Mouse (Mus musculus): ENCODE data around the gene Rab5b. TPM values are rescaled to one million over a fixed set of nuclear protein-coding genes. Genes with fewer than 3 reads are reported as not detected.
"Not testable (repeated sequence)": the region's sequence is repeated elsewhere in the genome, so short reads cannot be mapped to it uniquely, and the experiment has no call there.

Gene Rab5b
- polyA plus RNA-seq, 1 experiment from 2014 or later: 71.6 TPM

DNA sequence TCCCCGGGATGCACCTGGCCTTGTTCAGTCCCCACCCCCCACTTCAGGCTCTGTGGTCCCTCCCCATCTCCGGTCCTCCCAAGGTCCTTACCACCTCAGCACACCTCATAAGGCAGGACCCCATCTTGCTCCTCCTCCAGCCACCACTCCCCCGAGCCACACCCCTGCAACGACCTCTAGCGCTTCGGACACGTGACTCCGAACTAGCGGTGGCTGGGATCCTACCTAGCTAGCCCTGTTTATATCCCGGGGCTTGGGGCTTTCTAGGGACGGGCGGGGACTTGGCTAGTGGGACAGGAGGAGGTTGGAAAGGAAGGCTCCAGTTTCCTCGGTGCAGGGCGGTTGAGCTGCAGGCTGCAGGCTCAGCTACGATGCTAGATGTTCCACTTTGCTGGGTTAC, 41.4 kb upstream of the Rab5b start:
- Histone ChIP-seq H3K27ac (replicated peaks; ENCODE audit: low read depth, low read length) (no peak overlapping the region), H3K4me1 (ENCODE audit: control insufficient read depth, insufficient read depth, low read length) (no peaks in the 10 kb centered on the region), H3K4me3 (ENCODE audit: low read depth, low read length) (peak overlapping the region; percentile 10; the same call in 1 of the 2 replicates), H3K9me3 (replicated peaks; ENCODE audit: control insufficient read depth, low read length) (no peaks in the 10 kb centered on the region), H3K36me3 (replicated peaks; ENCODE audit: control insufficient read depth, insufficient read depth, low read depth, low read length) (no peaks in the 10 kb centered on the region), H3K9ac (replicated peaks; ENCODE audit: low read length) (peak overlapping the region; percentile 44; the same call in 1 of the 2 replicates), H3K4me2 (ENCODE audit: low read depth, low read length) (peak overlapping the region; percentile 43), H3K27me3 (ENCODE audit: control insufficient read depth, insufficient read depth, low read length) (peaks cover 2% of the 10 kb centered on the region)
- ATAC-seq (replicated peaks; ENCODE audit: insufficient number of reproducible peaks, low FRiP score, low TSS enrichment, low read depth) (peak; percentile 61; the same call in 1 of the 2 replicates), DNase-seq (ENCODE audit: low spot score) (peak; percentile 45)
- 2% methylated on average over 15 of the region's 15 CpGs for WGBS

DNA sequence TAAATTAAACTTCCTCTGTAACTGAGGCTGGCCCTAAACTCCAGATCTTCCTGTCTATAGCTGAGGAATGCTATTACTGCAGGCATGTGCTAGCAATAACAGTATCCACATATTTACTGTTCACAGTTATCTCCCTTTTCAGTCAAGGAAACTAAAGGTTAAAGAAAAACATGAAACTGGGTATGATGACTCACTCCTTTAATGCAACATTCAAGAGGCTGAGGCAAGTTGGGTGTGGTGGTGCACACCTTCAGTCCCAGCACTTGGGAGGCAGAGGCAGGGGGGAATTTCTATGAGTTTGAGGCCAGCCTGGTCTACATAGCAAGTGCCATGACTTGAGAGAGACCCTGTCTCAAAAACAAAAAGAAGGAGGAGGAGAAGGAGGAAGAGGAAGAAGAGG, 35.9 kb upstream of the Rab5b start:
- Histone ChIP-seq H3K36me3 (replicated peaks; ENCODE audit: control insufficient read depth, insufficient read depth, low read depth, low read length) (no peaks in the 10 kb centered on the region), H3K4me2 (ENCODE audit: low read depth, low read length) (no peak overlapping the region), H3K9ac (replicated peaks; ENCODE audit: low read length) (no peak overlapping the region)

DNA sequence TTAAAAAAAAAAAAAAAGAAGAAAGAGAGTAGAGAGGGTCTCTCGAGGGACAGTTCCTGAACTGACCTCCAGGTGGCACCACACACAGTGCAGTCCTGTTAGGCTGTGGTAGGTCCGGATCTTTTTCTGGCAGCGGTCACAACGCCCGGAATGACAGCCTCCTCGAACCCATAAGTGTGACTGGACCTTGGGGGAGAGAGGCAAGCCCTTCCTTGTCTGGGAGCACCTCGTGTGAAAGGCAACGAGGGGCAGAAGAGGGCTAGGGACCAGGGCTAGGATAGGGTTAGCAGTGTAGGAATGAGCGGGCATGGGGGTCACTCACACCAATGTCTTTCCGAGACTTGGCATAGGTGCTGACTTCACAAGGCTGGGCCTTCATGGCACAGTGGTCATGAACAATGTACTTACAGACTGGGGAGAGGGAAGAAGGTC, 35.0 kb upstream of the Rab5b start:
- Histone ChIP-seq H3K27ac (replicated peaks; ENCODE audit: low read depth, low read length) (no peak overlapping the region), H3K27me3 (ENCODE audit: control insufficient read depth, insufficient read depth, low read length) (no peaks in the 10 kb centered on the region), H3K4me2 (ENCODE audit: low read depth, low read length) (no peak overlapping the region), H3K4me3 (ENCODE audit: low read depth, low read length) (no peak overlapping the region), H3K36me3 (replicated peaks; ENCODE audit: control insufficient read depth, insufficient read depth, low read depth, low read length) (no peaks in the 10 kb centered on the region), H3K9me3 (replicated peaks; ENCODE audit: control insufficient read depth, low read length) (no peaks in the 10 kb centered on the region), H3K4me1 (ENCODE audit: control insufficient read depth, insufficient read depth, low read length) (no peaks in the 10 kb centered on the region), H3K9ac (replicated peaks; ENCODE audit: low read length) (no peak overlapping the region)
- ATAC-seq (replicated peaks; ENCODE audit: insufficient number of reproducible peaks, low FRiP score, low TSS enrichment, low read depth) (peak; percentile 72), DNase-seq (ENCODE audit: low spot score) (peak; percentile 81)
- 22% methylated on average over 10 of the region's 10 CpGs for WGBS

More for the DNA sequence above, 35.9 kb upstream of the Rab5b start:
- H3K4me3 ChIP-seq (ENCODE audit: low read depth, low read length): no peak overlapping the region
- DNase-seq (ENCODE audit: low spot score) (no peak), ATAC-seq (replicated peaks; ENCODE audit: insufficient number of reproducible peaks, low FRiP score, low TSS enrichment, low read depth) (no peak)
- no peaks in the 10 kb centered on the region for H3K27me3 ChIP-seq (ENCODE audit: control insufficient read depth, insufficient read depth, low read length)
- no peaks in the 10 kb centered on the region for H3K4me1 ChIP-seq (ENCODE audit: control insufficient read depth, insufficient read depth, low read length)
- no peaks in the 10 kb centered on the region for H3K9me3 ChIP-seq (replicated peaks; ENCODE audit: control insufficient read depth, low read length)
- no peak overlapping the region for H3K27ac ChIP-seq (replicated peaks; ENCODE audit: low read depth, low read length)

DNA sequence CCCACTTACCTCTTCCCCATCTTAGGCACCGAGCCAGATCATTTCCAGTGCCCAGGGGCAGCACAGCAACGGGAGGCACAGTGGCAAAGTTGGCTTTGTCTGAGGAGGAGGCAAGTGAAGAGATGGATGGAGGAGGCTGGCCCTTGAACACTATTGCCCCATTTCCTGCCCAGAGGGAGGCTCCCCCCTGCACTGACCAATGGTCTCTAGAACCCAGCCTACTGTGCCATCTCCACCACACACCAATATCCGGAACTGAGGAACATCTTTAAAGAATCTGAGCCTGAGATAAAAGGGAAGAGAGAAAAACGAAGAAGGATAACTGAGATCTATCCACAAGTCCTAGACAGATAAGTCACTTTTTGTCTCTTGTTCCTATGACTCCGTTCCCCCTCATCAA, 32.0 kb upstream of the Rab5b start:
- H3K27me3 ChIP-seq (ENCODE audit: control insufficient read depth, insufficient read depth, low read length): no peaks in the 10 kb centered on the region
- H3K36me3 ChIP-seq (replicated peaks; ENCODE audit: control insufficient read depth, insufficient read depth, low read depth, low read length): no peaks in the 10 kb centered on the region
- DNase-seq (ENCODE audit: low spot score) (no peak), ATAC-seq (replicated peaks; ENCODE audit: insufficient number of reproducible peaks, low FRiP score, low TSS enrichment, low read depth) (no peak)
- H3K27ac ChIP-seq (replicated peaks; ENCODE audit: low read depth, low read length): no peak overlapping the region
- no peak overlapping the region for H3K4me2 ChIP-seq (ENCODE audit: low read depth, low read length)
- no peaks in the 10 kb centered on the region for H3K9me3 ChIP-seq (replicated peaks; ENCODE audit: control insufficient read depth, low read length)
- no peak overlapping the region for H3K4me3 ChIP-seq (ENCODE audit: low read depth, low read length)
- WGBS: 85% methylated on average over 5 of the region's 5 CpGs
- no peak overlapping the region for H3K9ac ChIP-seq (replicated peaks; ENCODE audit: low read length)
- no peaks in the 10 kb centered on the region for H3K4me1 ChIP-seq (ENCODE audit: control insufficient read depth, insufficient read depth, low read length)

DNA sequence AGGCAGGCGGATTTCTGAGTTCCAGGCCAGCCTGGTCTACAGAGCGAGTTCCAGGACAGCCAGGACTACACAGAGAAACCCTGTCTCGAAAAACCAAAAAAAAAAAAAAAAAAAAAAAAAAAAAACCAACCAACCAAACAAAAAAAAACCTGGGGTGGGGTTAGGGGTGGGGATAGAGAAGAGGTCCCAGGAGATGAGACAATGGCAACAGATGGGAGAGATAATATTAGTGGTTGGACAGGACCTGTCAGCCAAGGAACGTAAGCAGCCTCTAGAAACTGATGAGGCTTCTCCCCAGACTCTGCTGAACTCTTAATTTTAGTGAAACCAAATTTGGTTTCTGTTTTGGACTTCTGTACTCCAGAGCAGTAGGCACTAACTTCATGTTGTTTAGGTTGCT, 29.4 kb upstream of the Rab5b start:
- not testable (repeated sequence) for DNase-seq (ENCODE audit: low spot score); H3K27ac ChIP-seq (replicated peaks; ENCODE audit: low read depth, low read length); H3K4me3 ChIP-seq (ENCODE audit: low read depth, low read length); H3K9ac ChIP-seq (replicated peaks; ENCODE audit: low read length); H3K4me1 ChIP-seq (ENCODE audit: control insufficient read depth, insufficient read depth, low read length); H3K36me3 ChIP-seq (replicated peaks; ENCODE audit: control insufficient read depth, insufficient read depth, low read depth, low read length); H3K4me2 ChIP-seq (ENCODE audit: low read depth, low read length); H3K9me3 ChIP-seq (replicated peaks; ENCODE audit: control insufficient read depth, low read length); H3K27me3 ChIP-seq (ENCODE audit: control insufficient read depth, insufficient read depth, low read length); ATAC-seq (replicated peaks; ENCODE audit: insufficient number of reproducible peaks, low FRiP score, low TSS enrichment, low read depth)
- WGBS: 80% methylated on average over 3 of the region's 4 CpGs

DNA sequence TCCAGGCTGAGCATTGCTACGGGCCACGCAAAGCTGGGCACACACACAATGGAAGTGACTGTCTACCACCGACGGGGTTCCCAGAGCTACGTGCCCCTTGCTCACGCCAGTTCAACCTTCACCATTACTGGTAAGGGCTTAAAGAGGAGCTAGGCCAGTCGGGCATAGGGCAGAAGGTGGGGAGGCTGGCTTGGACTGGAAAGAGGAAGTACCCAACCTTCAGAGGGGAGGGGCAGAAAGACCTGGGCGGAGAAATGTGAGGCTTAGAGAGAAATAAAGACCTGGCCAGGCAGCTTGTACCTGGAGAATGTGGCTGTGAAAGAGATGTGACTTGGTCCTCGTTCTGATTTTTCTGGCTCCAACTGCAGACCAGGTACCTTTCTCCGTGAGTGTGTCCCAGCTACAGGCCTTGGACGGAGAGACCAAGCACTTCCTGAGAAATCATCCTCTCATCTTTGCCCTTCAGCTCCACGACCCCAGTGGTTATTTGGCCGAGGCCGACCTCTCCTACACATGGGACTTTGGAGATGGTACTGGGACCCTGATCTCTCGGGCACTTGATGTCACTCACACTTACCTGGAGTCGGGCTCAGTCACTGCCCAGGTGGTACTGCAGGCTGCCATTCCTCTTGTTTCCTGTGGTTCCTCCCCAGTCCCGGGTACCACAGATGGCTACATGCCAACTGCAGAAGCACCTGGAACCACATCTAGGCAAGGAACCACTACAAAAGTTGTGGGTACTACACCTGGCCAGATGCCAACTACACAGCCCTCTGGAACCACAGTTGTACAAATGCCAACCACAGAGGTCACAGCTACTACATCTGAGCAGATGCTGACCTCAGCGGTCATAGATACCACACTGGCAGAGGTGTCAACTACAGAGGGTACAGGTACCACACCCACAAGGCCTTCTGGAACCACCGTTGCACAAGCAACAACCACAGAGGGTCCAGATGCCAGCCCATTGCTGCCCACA, 19.8 kb upstream of the Rab5b start:
- ATAC-seq (replicated peaks; ENCODE audit: insufficient number of reproducible peaks, low FRiP score, low TSS enrichment, low read depth): no peak
- H3K27ac ChIP-seq (replicated peaks; ENCODE audit: low read depth, low read length): no peak overlapping the region
- WGBS: 90% methylated on average over 19 of the region's 19 CpGs
- no peak overlapping the region for H3K4me3 ChIP-seq (ENCODE audit: low read depth, low read length)
- DNase-seq (ENCODE audit: low spot score): no peak
- H3K9me3 ChIP-seq (replicated peaks; ENCODE audit: control insufficient read depth, low read length): no peaks in the 10 kb centered on the region
- H3K27me3 ChIP-seq (ENCODE audit: control insufficient read depth, insufficient read depth, low read length): no peaks in the 10 kb centered on the region
- H3K36me3 ChIP-seq (replicated peaks; ENCODE audit: control insufficient read depth, insufficient read depth, low read depth, low read length): no peaks in the 10 kb centered on the region
- no peak overlapping the region for H3K4me2 ChIP-seq (ENCODE audit: low read depth, low read length)
- H3K9ac ChIP-seq (replicated peaks; ENCODE audit: low read length): no peak overlapping the region
- no peaks in the 10 kb centered on the region for H3K4me1 ChIP-seq (ENCODE audit: control insufficient read depth, insufficient read depth, low read length)

DNA sequence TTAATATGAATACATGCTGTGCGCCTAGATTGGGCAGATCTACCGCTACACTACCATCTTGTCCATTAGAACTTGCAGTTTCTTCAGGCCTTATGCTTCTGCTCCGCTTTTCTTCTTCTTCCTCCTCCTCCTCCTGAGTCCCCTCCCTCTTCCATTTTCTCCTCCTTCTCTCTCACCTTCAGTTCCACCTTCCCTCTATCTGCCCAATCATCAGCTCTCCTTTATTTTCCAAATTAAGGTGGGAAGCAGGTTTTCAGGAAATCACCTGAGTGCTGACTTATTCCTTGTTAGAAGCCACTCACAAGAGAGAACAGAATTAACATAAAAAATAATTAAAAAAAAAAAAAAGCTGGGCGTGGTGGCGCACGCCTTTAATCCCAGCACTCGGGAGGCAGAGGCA, 15.3 kb upstream of the Rab5b start:
- not testable (repeated sequence) for H3K27ac ChIP-seq (replicated peaks; ENCODE audit: low read depth, low read length); H3K36me3 ChIP-seq (replicated peaks; ENCODE audit: control insufficient read depth, insufficient read depth, low read depth, low read length); H3K9me3 ChIP-seq (replicated peaks; ENCODE audit: control insufficient read depth, low read length); DNase-seq (ENCODE audit: low spot score); H3K4me2 ChIP-seq (ENCODE audit: low read depth, low read length); H3K27me3 ChIP-seq (ENCODE audit: control insufficient read depth, insufficient read depth, low read length); H3K9ac ChIP-seq (replicated peaks; ENCODE audit: low read length); H3K4me1 ChIP-seq (ENCODE audit: control insufficient read depth, insufficient read depth, low read length); ATAC-seq (replicated peaks; ENCODE audit: insufficient number of reproducible peaks, low FRiP score, low TSS enrichment, low read depth); H3K4me3 ChIP-seq (ENCODE audit: low read depth, low read length)
- WGBS: 95% methylated on average over 7 of the region's 7 CpGs

DNA sequence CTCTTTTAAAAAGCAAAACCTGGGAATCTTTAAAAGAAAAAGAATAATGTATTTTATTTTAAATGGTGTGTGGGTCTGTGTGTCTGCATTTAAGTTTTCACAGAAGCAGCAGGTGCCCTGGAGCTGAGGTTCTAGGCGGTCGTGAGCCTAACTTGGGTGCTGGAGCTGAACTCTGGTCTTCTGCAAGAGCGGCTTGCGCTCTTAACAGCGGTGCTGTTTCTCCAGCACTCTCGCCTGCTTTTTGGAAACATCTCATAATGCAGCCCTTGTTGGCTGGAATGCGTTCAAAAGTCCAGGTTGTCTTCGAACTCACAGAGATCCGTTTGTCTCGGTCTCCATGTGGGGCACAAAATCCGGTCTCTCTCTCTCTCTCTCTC, 9.2 kb upstream of the Rab5b start:
- Histone ChIP-seq H3K9ac (replicated peaks; ENCODE audit: low read length) (peak overlapping the region; percentile 40), H3K36me3 (replicated peaks; ENCODE audit: control insufficient read depth, insufficient read depth, low read depth, low read length) (no peaks in the 10 kb centered on the region; the same call in none of the 2 replicates), H3K27ac (replicated peaks; ENCODE audit: low read depth, low read length) (no peak overlapping the region), H3K4me3 (ENCODE audit: low read depth, low read length) (peak overlapping the region; percentile 82), H3K27me3 (ENCODE audit: control insufficient read depth, insufficient read depth, low read length) (no peaks in the 10 kb centered on the region), H3K9me3 (replicated peaks; ENCODE audit: control insufficient read depth, low read length) (no peaks in the 10 kb centered on the region), H3K4me1 (ENCODE audit: control insufficient read depth, insufficient read depth, low read length) (peaks cover 2% of the 10 kb centered on the region; the same call in 1 of the 2 replicates), H3K4me2 (ENCODE audit: low read depth, low read length) (peak overlapping the region; percentile 40)
- peak; percentile 14 for DNase-seq (ENCODE audit: low spot score)
- 8% methylated on average over 11 of the region's 11 CpGs for WGBS
- no peak for ATAC-seq (replicated peaks; ENCODE audit: insufficient number of reproducible peaks, low FRiP score, low TSS enrichment, low read depth)

Data from embryonic facial prominence, embryonic 11.5 days (tissue).